Mouse (Mus musculus): Measurements from ENCODE around the gene Pfdn6.
"Not testable (repeated sequence)": the region's sequence is repeated elsewhere in the genome, so short reads cannot be mapped to it uniquely, and the experiment has no call there.

Gene Pfdn6

GRCm38 (mm10) chr17:33954646-33955554 is 14.8 kb upstream of the Pfdn6 start:
- DNase-seq = peak; percentile 54

DNA sequence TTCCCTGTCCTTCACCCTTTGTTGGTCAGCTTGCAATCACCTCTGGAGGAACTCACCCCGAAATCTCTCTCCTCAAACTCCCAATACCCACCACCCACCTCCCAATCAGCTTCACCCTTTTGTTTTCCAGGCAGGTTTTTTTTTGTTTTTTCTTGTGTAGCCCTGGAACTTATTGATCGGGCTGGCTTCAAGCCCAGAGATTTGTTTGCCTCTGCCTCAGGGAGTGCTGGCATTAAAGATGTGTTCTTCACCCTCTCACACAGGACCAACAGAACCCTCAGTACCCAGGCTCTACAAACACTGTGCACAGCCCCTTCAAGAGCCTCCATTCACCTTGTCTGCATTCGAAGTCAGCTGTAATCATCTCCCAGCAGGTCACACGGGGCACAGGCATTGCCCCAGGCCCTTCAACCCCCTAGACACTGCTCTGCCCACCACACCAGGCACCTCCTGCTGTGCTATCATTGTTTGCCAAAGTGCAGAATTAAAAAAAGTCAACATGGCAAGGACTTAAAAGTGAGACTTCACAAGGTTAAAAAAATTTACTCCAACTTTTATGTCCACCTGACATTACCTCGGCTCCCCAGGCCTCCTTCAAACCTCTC is 13.9 kb upstream of the Pfdn6 start:
- DNase-seq = no peak

DNA sequence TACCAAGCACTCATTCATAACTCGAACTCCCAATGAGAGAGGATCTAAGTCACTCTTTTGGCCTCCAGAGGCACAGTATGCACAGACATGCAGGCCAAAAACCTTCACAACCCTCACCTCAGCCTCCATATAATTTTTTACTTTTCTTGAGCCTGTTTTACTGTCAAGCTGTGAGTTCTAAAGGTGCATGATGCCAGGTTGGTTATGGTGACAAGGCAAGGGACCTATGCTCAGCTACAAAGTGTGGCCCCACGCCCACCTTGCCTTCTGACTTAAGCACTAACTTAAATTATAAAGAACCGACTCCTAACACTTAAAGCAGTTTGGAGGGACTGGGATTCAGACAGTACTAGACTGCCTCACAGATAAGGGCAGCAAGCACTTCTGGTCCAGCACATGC is 13.2 kb upstream of the Pfdn6 start:
- DNase-seq = no peak

DNA sequence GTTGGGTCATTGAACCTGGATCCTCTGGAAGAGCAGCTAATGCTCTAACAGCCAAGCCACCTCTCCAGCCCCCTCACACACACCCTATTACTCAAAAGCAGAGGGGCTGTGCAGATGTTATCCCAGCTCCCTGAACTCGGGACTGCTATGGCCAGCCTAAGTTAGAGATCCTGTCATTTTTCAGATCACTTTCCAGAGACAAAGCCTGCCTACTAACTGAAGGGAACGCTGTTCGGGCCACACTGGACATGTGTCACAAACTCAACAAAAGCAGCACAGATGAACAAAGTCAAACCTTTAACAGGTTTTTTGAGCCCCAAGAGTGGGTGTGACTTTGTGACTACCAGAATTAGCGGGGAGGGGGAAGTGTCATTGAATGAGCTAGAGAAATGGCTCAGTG is 12.7 kb upstream of the Pfdn6 start:
- DNase-seq = no peak

DNA sequence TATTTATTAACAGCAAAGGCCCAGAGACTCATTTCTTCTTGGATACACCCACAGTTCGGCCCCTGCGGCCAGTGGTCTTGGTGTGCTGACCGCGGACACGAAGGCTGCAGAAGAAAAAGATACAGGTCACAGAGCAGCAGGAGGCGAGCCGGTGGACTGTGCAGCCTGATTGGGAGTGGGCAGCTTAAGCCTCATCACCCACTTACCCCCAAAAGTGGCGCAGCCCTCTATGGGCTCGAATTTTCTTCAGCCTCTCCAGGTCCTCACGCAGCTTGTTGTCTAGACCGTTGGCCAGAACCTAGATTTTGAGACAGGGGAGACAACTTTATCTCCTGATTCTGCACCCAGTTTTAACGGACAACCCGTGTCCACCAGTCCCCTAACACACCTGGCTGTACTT is 11.9 kb upstream of the Pfdn6 start:
- not testable (repeated sequence) for DNase-seq

DNA sequence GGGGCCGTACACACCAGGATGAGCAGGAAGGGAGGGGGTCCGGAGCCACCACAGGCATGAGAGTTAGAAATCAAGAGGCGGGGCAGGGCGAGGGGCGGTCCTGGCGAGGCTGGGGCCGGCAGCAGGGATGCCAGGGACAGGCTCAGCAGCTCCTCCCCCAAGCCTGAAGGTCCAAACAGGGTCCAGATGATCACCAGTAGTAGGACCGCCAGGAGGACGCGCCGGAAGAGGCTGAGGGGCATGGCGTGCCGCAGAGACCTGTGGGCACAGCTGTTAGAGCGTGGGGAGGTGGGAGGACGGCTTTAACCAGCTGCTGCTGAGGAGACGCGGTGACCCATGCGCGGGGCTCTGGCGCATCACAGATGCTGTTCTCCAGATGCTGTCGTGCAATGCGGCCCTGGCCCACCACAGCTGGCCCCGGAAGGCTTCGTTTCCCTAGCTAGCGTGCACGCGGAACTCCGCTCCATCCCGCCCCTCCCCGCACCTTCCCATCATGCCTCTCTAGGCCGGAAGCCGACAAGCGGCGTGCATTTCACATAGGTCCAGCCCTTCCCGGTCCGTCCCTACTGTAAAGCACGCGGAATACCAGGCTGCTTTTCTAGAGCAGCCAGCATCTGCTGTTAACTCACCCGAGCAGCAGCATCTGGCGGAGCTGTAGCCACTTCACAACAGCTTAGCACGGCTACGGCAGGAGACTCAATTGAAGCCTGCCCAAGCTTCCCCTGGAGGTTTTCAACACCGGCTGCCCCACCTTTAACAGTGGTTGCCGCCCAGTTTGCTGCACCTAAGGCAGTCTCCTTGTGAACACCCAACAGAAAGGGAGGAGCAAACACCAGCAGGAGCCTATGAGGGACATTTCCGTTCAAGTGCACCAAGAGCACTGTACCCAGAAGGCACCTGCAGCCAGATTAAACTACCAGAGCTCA is 11.1 kb upstream of the Pfdn6 start, which contains the start of gene B3galt4:
TSS of gene B3galt4 (minus strand) at position 468 of the 926 bp plus-strand sequence.
- peak; percentile 94 for DNase-seq

GRCm38 (mm10) chr17:33950131-33950625 is 10.0 kb upstream of the Pfdn6 start:
- no peak for DNase-seq

DNA sequence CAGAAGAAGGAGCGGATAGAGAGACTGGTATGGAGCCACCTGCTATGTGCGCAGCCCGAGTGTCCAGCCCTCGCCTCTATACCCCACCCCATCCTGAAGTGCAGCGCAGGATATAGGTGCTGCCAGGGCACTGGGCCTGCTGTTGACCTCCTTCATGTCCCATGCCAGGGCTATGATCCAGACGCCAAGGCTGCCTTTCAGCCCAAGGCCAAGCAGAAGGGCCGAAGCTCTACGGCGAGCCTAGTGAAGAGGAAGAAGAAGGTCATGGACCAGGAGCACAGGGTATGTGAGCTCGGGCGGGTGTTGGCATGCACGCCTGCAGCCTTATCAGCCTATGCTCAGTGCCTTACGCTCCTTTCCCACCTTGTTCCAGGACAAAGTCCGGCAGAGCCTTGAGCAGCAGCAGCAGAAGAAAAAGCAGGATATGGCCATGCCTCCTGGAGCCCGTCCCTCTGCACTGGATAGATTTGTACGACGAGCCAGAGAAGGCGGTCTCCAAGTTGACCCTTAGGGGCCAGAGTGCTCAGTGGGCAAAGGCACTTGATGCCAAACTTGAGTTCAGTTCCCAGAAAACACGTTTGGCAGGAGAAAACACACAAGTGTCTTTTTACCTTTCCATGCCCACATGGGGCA is 8.9 kb upstream of the Pfdn6 start:
- DNase-seq = no peak

- DNase-seq = no peak
Observed at GRCm38 (mm10) chr17:33948090-33948904, 8.2 kb upstream of the Pfdn6 start.

DNA sequence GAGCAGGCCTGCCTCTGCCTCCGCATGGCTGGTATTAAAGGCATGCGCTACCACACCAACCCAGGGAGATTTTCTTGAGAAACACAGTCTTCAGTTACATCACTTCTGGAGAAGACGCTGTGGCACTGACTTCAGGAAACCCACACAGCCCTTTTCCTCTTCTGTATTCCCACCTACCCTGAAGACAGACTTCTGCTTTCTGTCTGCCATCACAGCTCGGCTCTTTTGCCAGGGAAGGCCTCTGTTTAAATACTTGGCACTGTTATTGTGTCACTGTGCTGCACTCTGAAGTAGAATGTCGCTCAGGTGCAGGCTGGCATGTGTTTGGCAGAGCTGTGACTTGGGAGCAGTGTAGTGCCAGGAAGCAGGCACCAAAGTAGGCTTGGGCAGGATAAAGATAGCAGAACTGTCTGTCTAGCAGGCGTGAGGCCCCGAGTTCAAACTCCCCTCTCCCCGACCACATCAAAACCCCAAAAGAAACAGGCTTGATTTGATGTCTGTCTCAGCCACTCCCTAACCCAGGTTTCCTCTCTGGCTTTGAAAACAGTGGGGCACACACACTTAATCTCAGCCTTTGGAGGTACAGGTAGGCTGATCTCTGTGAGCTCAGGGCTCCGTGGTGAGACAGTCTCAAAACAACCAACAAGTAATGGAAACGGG is 7.4 kb upstream of the Pfdn6 start:
- no peak for DNase-seq

GRCm38 (mm10) chr17:33943454-33943853 is 3.3 kb upstream of the Pfdn6 start:
- DNase-seq = no peak

DNA sequence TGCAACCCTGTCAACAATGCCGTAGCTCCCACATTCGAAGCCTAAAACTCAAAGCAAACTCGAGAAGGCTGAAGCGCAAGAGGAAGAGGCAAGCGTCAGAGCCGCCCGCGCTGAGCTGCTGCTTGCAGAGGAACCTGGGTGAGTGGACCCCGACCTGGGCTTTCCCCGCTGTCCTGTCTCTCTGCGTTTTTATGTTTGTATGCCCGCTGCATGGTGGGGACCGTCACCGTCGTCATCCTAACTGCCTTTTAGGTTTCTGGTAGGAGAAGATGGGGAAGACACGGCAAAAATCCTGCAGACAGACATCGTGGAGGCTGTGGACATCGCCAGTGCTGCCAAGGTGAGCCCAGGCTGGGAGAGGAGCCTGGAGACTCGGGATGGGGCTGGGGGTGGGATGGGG is 1.2 kb upstream of the Pfdn6 start:
- no peak for DNase-seq

GRCm38 (mm10) chr17:33940981-33941380 is 838 bp upstream of the Pfdn6 start:
- no peak for DNase-seq

GRCm38 (mm10) chr17:33938783-33939182 is 1.4 kb downstream of the Pfdn6 start:
- no peak for DNase-seq

GRCm38 (mm10) chr17:33936993-33937392 is 3.1 kb downstream of the Pfdn6 start:
- DNase-seq = no peak

DNA sequence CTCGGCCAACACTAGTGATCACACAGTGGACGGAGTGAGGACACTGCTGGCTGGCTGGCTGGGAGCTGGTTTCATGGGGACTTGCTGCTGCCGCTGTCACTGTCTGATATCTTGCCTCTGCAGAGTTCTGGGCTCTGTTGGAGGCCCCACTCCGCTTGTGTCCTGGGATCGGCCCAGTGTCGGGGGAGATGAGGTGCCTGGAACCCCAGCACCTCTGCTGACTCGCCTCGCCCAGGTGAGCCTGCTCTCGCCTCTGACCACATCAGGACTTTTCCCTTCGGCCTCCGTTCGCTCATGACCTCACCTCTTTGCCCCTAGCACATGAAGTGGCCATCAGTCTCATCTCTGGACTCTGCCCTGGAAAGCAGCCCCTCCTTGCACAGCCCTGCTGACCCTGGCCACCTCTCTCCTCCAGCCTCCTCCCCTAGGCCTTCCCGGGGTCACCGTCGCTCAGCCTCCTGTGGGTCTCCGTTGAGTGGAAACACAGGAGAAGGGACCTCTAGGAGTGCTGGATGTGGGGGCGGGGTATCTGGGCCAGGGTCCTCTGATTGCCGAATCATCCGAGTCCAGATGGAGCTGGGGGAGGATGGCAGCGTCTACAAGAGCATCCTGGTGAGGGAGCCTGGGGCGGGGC is 4.6 kb downstream of the Pfdn6 start:
- DNase-seq = no peak

GRCm38 (mm10) chr17:33932970-33933369 is 7.2 kb downstream of the Pfdn6 start:
- no peak for DNase-seq

DNA sequence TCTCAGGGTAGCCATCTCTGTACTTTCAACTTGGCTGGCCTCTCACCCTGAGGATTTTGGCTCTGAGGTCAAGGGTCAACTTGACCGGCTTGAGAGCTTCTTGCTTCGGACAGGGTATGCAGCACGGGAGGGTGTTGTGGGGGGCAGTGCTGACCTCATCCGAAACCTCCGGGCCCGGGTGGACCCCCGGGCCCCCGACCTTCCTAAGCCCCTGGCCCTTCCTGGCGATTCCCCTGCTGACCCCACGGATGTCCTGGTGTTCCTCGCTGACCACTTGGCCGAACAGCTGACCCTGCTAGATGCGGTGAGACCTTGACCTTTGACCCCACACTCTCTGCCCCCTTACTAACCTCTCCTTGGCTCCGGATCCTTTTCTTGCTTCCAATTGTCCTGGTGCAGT is 7.7 kb downstream of the Pfdn6 start:
- DNase-seq = no peak

DNA sequence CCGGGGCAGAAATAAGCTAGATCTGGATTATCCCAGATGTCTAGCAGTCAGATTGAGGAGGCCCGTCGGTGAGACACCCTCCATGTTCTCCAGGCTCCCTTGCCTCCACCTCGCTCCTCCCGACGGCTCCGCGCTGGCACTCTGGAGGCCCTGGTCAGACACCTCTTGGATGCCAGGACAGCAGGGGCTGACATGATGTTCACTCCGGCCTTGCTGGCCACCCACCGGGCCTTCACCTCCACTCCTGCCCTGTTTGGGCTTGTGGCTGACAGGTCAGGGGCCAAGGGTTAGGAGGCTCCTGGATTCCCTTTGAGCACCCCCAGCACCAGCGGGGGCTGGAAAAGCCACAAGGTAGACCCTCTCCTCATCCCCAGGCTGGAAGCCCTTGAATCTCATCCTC is 8.2 kb downstream of the Pfdn6 start:
- DNase-seq = no peak

GRCm38 (mm10) chr17:33931159-33931866 is 8.8 kb downstream of the Pfdn6 start:
- no peak for DNase-seq
